Mouse (Mus musculus) CD8-positive naive resting alpha-beta T cell, adult 2 months (primary cell): ENCODE results near the gene Ifitm2.
"Not testable (repeated sequence)": the region's sequence is repeated elsewhere in the genome, so short reads cannot be mapped to it uniquely, and the experiment has no call there.

Experiments used
- DNase-seq, 2 experiments: peaks; one replicate each; pipeline ENCODE4 v3.0.0; 2022; ENCODE audit warnings: low read depth in 2 of 2, low spot score in 2 of 2

The Ifitm2 gene

DNA sequence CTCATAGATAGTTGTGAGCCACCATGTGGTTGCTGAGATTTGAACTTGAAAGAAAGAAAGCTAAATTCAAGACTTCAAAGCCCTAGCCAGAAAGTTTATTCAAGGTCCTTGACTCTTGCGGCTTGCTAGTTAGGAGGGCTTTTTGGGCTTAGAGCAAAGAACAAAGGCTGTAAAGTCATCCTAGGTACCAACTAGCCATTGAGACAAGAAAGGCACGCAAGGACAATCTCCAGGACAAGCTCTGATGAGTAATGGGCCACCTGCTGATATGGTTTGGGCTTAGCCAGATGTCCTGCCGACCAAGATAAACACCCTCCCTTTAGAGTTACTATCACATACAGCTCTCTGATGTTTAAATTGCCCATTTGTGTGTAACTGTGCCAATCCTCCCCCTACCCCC is 12.9 kb upstream of the Ifitm2 start:
- DNase-seq: not testable (repeated sequence)

DNA sequence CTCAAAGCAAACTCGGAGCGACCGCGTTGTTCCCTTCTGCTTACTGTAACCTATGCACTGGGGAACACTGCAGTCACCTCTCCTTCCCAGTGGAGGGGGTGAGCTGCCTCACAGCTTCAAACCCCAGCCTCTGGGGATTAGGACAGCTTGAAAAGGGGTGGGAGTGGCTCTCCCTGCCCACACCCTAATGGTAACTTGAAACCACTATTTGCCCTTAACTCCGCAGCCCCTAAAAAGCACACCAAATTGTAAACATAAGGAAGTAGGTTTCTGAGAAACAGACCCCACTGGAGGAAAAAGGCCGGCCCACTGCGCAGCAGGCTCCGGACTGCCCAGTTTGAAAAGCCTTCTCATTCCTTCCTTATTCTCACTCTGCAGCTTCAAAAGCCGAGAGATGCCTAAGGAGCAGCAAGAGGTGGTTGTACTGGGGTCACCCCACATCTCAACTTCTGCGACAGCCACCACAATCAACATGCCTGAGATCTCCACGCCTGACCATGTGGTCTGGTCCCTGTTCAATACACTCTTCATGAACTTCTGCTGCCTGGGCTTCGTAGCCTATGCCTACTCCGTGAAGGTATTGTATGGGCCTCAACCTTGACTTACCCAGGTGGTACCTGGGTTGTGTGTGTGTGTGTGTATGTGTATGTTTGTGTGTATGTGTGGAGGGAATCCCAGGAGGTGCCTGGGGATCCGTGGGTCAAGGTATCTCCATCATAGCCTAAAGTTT is 12.2 kb upstream of the Ifitm2 start:
- DNase-seq: no peak

DNA sequence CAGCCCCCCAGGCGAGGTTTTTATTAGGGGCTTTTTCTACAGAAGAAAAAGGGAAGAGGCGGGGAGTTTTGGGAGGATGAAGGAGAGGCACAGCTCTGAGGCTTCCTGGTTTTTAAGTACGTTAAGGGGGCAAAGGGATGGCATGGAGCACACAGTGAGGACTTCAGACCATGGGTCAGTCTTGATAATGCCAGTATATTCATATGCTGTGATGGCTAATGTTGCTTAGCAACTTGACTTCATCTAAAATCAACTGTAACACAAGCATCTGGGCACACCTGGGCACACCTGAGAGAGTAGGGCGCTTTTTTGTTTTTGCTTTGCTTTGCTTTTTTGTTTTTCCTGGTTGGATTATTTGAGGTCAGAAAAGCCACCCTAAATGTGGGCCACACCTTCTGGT is 11.1 kb upstream of the Ifitm2 start, which contains the start of gene Ifitm1:
TSS of gene Ifitm1 (plus strand) at position 301 of the 400 bp plus-strand sequence.
- DNase-seq: no peak

DNA sequence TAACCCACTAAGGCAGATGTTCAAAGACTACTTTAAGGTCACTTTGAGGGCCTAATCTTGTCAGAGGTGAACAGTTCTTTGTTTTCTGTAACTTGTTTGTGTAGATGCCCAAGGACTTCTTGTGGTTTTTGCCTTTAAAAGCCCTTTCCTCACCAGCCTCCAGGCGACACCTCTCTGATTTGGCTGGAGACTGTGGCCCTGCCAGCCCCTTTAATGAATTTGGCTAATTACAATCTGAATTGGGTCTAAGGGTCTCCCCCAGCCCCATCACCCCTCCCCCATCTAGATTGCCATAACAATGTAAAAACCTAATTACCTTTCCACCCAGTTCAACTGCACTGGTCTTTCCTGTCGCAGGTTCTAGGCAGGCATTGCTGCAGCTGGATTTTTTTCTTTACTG is 6.9 kb upstream of the Ifitm2 start:
- no peak for DNase-seq

DNA sequence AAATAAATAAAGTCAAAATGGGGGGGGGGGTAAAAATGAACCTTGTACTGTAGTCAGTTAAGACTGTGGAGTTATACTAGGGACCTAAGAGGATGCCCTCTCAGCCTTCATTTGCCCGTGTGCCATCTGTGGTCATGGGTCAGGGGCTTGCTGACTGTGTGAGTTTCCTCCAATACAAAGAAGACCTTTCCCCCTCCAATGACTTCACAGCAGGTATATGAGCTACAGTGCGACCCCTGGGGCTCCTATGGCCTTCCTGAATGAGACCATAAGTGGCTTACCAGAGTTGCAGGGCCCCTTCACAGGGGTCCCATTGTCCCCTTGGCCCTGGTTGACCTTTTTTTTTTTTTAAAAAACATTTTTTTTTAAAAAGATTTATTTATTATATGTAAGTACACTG is 5.6 kb upstream of the Ifitm2 start:
- no peak for DNase-seq

DNA sequence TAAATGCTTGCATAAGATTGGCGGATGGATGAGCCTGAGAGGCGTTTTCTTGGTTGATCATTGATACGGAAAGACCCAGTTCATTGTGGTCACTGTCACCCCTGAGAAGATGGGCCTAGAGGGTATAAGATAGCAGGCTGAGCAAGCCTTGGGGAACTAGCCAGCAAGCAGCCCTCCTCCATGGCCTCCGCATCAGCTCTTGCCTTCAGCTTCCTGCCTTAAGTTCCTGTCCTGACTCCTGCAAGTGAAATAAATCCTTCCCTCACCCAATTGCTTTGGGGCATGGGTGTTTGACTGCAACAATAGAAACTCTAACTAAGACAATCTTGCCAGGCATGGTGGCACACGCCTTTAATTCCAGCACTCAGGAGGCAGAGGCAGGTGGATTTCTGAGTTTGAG is 4.2 kb upstream of the Ifitm2 start:
- DNase-seq: no peak

DNA sequence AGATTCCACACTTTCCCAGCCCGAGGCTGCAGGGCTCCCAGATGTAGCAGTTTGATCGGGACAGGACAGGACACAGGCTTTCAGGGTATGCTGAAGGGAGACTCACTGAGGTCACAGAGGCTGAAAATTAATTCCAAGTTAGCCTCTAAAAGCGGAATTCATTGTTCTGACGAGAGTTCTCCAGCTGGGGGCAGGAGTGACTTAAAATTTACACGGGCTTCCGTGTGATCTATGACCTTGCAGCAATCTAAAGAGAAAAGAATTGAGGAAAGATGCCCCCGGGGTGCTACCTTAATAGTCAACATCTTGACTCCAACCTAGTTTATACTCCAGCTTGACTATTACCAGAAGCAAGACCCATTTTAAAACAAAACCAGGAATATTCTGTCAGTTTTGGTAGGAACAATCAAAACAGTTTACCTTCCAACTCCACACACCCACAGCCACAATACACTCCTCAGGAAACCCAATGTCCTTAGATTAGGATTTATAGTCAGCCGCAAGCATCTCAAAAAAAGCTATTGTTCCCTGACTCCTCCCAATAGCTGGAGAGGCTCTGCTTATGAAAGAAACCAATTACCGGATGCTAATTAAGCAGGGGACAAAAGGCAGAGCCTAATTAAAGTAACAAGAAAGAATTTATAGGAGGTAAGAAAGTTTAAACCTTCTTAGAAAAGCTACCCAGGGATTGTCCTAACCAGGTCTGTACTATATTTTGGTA is 3.6 kb upstream of the Ifitm2 start:
- peak in 1 of 2 experiments; percentile 18 for DNase-seq

DNA sequence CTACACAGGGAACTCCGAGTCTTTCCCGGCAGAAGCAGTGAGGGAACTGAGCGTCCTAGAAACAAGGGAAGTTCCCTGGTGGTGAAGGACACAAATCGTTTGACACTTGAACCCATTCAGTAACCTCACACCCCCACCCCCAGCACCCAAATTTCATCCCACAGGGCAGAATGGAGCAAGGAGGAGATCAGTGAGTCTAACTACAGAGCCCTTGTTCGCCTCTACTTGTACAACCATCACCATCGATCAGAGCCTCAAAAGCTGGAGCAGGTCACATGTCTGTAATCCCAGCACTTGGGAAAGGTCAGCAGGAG is 726 bp upstream of the Ifitm2 start:
- DNase-seq: no peak

DNA sequence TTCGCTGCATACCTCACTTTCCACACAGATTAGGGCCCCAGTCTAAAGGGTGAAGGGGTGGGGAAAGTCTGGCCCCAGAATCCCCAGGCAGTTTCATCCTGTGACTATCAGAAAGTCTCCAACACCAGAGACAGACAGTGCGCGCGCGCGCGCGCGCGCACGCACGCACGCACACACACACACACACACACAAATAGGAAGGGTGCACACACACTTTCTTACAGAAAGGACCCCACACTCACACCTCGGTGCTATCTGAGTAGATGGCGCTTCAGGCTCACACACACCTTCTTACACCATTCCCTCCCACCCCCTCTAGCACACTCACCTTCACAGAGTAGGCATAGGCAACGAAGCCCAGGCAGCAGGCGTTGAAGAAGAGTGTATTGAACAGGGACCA is 445 bp downstream of the Ifitm2 start:
- no peak for DNase-seq

DNA sequence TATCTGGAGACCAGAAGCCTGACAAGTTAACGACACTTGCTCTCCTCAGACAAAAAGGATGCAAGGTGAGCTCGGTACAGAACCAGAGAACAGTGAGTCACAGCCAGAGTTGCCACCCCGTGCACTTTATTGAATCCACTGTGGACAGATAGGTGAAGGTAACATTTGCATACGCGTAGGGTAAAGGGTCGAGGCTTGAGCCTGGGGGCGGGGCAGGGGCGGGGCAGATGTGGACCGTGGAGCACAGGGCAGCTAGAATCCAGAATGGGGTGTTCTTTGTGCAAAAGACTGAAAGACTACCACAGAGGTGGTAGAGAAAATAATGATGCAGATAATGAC is 1.1 kb downstream of the Ifitm2 start:
- no peak for DNase-seq

DNA sequence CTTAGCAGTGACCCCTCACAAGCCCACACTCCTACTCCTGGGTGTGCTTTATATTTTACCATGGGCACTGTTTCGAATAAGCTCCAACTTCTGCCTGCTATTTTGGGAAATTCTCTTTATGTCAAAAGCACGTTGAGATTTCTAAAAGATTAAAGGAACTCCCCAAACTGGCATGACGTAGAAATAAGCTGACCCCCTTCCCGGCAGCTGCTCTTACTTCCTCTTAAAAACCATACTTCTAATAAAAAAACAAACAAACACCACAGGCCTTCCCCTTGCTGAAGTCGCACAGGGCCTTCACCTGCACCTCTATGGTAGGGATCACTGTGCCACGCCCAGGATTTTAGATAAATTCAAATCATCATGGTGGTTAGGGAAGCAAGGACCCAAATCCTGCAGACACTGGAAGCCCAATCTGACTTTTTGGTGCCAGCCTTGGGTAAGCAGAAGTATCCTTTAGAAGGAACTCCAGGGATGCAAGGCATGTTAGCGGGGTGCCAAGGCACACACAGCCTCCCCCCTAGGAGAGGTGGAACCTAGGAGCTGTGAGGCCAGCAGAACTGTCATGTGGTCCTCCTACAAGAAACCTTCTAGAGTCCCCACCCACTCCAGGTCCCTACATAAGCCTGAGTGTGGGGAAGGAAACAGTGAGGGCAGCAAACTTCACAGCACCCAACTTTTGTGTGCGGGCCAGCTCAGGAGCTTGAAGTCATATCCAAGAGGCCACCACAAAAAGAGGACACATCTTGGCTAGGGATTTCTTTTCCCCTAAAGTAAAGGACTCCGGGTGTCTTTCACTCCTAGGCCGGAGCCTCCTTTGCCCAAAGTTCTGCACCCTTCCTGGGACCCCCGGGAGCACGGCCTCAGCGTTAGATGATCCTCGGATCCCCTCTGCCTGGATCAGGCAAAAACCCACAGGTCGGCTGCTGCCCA is 1.7 kb downstream of the Ifitm2 start:
- DNase-seq: no peak

DNA sequence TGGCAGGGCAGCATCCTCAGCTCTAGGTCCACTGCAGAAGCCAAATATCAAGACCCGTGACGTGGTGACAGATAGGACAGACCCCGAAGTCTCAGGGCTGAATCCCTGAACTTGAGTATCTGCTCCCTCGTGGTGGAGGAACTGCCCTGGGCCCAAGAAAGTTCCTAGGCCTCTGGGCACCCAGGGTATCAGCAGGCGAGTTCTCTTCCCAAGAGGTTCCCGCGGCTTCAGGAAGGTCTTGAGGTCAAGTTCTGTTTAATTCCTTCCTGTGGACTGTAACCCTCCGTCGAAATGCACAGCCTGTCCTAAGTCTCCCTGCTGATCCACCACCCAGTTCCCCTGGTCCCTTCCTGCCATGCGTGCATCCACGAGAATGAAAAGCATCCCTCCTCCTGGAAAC is 2.7 kb downstream of the Ifitm2 start:
- DNase-seq: no peak

DNA sequence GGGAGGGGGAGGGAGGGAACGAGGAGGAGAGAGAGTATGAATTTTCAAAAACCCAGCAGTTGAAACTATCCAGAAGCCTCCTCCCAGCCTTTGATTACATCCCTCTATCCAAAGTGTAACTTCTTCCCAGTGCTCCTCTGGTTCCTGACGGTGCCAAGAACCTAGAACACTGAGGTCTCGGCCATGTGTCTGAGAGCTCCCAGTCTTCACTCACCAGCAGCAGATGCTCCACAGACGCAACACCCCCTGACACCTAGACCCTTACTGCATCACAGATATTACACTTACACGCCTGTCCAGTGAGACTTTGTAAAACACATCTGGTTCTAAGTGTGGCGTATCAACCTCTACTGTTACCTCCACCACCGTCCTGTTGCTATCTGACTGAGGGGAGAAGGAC is 3.3 kb downstream of the Ifitm2 start:
- DNase-seq: no peak

DNA sequence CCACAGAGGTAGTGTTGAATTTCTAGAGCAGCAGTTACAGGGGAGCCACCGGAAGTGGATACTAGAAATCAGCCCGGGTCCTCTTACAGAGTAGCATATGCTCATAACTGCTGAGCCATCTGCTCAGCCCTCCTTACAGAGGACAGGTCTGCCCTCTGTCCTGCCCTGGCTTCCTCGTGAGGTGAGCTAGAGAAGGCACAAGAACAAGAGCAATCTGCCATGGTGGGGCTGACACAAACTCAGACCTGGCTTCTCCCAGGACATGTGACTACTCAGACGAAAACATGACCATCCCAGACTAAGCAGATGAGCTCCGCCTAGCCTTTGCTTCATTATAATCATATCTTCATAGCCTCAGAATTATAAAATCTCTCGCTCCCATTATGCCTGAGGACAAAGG is 4.0 kb downstream of the Ifitm2 start:
- no peak for DNase-seq

DNA sequence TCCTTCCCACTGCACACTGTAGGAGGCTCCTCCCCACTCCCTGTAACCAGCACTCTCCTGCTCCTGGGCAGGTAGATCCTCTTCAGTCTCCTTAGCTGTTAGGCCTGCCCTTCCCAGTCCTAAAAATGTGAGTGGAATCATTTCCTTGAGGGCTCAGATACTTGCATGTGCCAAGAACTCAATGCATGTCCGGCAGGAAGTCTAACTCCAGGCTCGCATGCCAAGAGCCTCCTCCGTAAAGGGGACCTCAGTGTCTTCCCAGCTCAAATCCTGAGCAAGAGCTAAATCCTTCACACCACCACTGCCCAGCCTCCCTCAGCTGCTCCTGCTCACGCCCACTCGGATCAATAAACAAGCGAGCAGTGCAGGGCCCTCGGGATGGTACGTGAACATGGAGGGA is 4.7 kb downstream of the Ifitm2 start:
- DNase-seq: no peak

DNA sequence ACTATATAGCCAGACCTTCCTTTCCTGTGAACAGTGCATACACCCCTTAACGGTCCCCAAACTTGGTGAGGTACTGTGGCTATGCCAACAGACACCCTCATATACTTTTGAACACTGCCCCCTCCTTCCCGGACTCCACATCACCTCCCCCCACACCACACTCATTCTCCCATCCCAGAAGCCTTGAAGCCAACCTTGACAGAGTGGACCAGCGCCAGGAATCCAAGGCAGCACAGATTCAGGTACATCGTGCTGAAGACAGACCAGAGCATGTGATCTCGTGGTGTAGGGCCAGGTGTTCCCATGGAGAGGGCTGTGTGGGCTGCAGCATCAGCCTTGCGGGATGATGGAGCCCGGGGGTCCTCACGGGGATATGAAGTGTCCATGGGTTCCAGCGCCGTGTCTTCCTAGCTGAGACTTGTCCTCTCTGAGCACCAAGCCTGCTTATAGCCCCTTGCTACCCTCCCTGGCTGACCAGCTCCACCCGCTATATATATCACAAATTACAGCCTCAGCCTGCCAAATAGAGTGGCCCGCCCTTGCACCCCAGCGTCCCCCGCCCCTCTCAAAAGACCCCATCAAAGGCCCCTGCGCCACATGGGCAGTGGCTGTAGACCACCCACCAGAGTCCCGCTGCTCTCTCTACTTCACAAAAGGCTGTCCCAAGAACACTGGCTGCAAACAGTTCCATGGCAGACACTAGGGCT is 5.8 kb downstream of the Ifitm2 start, which contains the start of gene Ifitm5:
TSS of gene Ifitm5 (minus strand) at position 468 of the 707 bp plus-strand sequence.
- no peak for DNase-seq

DNA sequence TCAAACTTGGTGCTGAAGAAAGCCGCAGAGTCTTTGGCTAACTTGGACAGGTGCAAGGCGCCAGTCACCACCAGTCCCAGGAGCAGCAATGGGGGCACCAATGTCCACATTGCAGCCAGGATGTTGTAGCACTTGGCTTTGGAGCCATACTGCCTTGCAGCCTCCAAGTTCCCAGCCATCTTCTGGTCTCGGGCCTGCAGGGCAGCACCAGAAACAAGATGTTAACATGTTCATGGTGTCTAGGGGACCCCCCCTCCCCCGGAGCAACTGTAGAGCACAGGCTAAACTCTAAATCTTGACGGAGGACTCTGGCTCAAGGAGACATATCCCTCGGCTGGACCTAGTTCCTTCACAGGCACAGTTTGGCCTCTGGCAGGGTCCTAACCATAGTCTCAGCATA is 6.5 kb downstream of the Ifitm2 start:
- no peak for DNase-seq

DNA sequence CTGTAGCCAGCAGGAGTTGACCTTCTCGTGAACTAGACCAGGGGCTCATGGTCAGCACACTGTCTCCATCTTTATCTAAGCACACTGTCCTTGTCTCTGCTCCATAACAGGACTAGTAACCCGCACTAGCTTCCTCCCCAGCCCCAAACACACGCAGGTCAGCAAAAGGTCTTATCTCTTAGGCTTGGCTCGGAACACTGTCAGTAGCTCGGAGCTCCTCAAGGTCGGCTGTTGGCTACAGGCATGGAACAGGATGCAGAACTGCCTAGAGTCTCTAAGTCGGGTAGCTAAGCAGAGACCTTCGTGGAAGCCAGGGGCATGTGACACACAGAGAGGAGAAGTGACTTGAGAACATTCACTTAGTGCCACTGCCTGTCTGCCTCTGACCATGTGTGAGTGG is 7.6 kb downstream of the Ifitm2 start:
- DNase-seq: no peak

DNA sequence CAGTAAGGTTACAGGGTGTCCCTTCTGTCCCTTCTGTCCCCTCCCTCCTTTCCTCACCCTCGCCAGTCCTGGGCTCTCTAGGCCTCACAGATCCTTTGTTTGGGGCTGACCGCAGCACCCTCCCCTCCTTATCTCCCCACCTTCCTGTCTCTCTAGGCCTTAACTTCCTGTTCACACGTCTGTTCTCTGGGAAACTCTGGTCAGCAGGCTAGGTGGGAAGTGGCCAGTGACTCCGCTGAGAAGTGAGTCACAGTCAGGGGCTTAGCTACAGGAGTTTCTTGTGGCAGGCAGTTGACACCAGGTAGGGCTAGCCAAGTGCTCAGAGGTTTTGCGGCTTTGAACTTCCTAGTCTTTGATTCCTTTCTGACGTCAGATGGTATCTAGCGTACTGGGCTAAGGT is 8.8 kb downstream of the Ifitm2 start:
- DNase-seq: peak; percentile 34 to 40

DNA sequence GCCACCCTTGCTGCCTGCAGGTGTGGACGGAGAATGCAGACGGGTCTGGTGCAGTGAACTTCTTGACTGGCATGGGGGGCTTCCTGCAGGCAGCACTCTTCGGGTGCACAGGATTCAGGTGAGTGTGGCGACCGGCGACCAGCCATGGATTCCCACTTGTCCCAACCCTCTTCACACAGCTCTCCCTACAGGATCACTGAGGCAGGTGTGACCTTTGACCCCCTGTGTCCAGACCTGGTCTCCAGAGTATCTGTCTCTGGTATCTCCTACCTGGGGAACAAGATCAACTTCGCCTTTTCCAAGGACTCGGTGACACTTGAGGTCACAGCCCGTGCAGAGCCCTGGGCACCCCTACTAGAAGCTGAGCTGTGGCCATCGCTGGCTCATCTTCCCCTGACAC is 9.5 kb downstream of the Ifitm2 start:
- DNase-seq: no peak

DNA sequence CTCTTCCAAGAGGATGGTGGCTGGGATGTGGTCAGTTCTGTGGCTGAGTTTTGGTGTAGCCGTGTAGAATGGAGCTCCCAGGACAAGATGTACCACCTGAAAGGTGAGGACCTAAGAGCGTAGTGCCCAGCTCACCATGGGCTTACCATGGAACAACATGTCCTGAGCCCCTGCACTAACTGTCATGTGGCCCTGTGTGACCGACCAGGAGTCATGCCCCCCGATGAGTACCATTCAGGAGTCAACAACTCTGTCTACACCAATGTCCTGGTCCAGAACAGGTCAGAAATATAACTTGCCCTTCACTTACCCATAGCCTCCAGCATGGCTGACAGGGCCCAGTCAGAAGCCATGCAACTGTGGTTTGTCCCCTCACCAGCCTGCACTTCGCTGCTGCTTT is 10.5 kb downstream of the Ifitm2 start:
- no peak for DNase-seq
